Mouse (Mus musculus) thymus, postnatal 10 days (tissue): ENCODE measurements around the gene Cfap126.
"Not testable (repeated sequence)": the region's sequence is repeated elsewhere in the genome, so short reads cannot be mapped to it uniquely, and the experiment has no call there.

Experiments
- DNase-seq, 2 experiments: peaks; one replicate each; pipeline ENCODE4 v3.0.0; 2021; ENCODE audit warnings: low spot score in 2 of 2

Cfap126 gene

GRCm38 (mm10) chr1:171122932-171123331 lies 9.2 kb downstream of the Cfap126 start:
- DNase-seq, result no peak

DNA sequence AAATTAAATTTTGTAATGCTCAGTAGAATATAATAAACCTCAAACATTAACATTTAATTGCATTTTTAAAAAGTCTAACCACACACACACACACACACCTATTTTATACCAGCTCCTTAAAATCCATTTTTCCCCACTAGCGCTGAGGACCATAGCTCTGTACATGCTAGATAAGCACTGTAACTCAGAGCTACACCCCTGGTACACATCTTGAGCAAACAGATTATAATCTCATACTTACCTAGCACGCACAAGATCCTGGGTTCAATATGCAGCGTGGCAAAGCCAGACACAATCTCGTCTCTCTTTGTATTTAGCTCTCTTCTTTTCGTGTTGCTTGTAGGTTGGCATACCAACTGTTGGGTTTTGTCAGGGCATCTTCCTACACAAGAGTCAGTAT lies 10.7 kb downstream of the Cfap126 start:
- DNase-seq, result no peak

DNA sequence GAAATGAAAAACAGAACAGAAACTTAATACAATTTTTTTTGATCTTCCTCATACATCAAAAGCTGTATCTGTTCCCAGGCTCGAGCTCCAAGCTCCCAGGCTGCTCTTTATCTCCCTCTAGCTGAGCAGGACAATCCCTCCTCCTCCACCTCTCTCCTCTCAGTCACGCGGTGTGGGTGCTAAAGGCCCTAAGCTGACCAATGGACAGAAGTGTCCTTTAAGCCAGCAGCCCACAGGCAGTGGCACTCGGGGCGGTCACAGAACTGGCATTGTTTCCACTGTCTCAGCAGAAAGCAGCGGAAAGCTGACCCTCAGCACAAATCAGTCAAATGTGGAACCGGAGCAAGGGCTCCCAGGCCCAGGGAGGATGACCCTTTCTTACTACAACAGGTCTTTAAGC lies 15.5 kb downstream of the Cfap126 start:
- DNase-seq, result no peak

GRCm38 (mm10) chr1:171130971-171131370 lies 17.3 kb downstream of the Cfap126 start:
- DNase-seq, result no peak

DNA sequence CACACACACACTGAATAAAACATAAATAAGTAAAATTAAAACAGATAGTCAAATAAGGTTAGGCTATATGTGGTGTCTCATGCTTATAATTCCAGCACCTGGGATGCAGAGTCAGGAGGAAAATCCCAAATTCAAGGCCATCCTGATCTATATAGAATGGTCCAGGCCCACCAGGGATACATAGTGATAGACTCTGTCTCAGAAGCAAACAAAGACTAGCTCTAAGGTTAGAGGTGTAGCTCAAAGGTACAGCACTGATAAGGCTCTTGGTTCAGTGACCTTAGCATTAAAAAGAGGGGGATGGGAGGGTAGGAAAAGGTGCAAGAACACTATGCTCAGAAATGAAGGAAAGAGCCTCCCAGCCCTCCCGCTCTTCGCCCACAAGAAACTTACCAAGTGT lies 21.9 kb downstream of the Cfap126 start:
- DNase-seq, result no peak

DNA sequence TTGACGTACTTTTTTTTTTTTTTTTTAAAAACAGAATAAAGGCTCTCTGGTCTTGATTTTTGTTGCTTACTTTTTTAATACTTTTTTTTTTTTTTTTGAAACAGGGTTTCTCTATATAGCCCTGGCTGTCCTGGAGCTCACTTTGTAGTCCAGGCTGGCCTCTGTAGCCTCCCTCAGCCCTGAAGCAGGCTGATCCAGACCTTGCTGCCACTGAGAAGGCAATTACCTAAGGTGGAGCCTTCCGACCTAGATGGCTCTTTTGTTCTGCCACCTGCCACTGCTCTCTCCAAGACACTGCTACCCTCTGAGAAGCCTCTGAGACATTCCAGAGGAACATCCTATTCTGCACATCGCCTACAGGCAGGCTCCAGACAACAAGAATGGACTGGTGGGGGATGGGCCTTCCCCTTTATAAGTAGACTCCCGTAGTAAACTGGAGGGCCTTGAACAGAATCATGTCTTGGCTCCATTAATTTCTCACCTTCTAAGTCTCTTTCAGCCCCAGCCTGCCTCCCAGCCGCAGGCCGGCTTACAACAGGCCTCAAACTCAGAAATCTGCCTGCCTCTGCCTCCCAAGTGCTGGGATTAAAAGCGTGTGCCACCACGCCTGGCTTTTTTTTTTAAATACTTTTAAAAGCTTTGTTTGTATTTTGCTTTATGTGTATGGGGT lies 23.9 kb downstream of the Cfap126 start:
- DNase-seq, result not testable (repeated sequence)

GRCm38 (mm10) chr1:171142981-171143380 lies 29.3 kb downstream of the Cfap126 start:
- not testable (repeated sequence) for DNase-seq

GRCm38 (mm10) chr1:171149974-171150760 lies 36.4 kb downstream of the Cfap126 start, which contains the start of the genes Sdhc and Mpz:
Gene Sdhc, minus strand, starts transcription at chr1:171150603.
Gene Mpz, plus strand, starts transcription at chr1:171150711.
- peak; percentile 89 to 95 for DNase-seq

DNA sequence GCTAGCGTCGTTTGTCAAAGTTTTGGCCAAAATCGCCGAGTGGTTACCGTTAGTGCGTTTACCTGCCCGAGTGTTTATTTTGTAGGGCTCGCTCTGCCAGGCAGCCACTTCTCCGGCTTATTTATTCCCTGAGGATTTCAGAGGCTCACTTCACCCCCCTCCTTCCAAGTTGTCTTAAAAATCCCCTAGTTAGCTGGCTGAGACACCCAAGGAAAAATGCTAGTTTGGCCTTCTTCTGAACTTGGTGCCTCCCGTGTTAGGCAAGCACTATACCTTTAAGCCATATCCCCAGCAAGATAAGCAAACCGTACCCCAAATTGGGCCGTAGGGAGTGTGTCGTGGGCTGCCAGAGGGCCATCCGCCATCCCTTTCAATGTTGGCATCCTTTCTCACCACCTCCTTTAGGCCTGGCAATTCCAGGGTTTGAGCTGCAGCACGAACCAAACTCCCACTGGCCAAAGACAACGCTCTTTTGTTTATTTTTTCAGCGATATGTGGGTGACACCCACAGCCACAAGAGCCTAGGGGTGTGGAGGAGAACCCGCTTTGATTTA lies 37.2 kb downstream of the Cfap126 start:
- DNase-seq, result no peak

GRCm38 (mm10) chr1:171151966-171152365 lies 38.2 kb downstream of the Cfap126 start:
- DNase-seq, result no peak

DNA sequence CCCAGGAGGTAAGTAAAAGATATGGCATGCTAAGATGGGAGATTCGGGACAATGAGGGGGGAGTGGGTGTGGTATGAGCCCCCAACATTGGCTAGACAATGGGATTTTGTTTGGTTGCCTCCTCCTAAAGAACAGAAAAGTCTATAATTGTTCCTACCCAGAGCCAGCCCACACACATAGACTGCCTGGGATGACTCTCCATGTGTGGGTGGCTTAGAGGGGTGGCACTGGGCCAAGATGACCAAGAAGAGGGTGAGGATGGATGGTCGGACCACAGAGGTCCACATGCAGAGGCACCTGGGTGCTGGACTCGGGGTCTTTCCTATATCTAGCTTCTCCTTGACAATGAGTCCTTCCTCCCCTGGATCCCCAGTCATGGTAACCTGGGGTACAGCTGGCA lies 42.9 kb downstream of the Cfap126 start:
- DNase-seq, result no peak

DNA sequence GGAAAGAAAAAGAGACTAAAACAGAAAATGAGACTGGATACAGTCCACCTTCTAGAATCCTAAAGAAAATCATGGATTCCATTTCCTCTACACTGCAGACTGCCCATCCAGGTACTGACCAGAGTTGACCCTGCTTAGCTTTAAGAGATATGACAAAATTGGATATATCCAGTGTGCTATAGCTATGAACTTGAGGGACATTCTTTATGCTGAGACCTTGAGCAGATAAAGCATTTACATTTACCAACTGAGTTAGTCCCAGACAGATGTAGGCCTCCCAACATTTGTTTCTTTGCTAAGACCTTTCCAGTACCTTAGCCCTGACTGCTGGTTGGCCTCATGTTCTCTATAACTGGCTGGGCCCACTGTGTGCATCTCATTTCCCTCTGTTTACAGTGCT lies 44.2 kb downstream of the Cfap126 start:
- DNase-seq, result no peak

DNA sequence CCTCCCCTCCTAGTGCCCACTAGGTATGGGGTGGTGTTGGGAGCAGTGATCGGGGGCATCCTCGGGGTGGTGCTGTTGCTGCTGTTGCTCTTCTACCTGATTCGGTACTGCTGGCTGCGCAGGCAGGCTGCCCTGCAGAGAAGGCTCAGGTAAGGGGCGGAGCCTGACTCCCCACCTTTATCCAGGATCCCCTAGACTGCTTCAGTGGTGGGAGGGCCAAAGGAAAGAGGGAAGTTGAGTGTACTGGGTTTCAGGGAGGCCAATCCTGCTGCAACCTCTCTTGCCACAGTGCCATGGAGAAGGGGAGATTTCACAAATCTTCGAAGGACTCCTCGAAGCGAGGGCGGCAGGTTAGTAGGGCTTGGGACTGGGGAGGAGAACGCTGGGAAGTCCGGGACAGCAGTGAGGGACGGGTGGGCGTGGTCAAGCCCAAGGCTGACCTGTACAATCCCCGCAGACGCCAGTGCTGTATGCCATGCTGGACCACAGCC lies 45.8 kb downstream of the Cfap126 start:
- DNase-seq, result no peak

- no peak for DNase-seq
Measured at GRCm38 (mm10) chr1:171162526-171162925, 48.8 kb downstream of the Cfap126 start.

- no peak for DNase-seq
Measured at GRCm38 (mm10) chr1:171164258-171164657, 50.5 kb downstream of the Cfap126 start.

DNA sequence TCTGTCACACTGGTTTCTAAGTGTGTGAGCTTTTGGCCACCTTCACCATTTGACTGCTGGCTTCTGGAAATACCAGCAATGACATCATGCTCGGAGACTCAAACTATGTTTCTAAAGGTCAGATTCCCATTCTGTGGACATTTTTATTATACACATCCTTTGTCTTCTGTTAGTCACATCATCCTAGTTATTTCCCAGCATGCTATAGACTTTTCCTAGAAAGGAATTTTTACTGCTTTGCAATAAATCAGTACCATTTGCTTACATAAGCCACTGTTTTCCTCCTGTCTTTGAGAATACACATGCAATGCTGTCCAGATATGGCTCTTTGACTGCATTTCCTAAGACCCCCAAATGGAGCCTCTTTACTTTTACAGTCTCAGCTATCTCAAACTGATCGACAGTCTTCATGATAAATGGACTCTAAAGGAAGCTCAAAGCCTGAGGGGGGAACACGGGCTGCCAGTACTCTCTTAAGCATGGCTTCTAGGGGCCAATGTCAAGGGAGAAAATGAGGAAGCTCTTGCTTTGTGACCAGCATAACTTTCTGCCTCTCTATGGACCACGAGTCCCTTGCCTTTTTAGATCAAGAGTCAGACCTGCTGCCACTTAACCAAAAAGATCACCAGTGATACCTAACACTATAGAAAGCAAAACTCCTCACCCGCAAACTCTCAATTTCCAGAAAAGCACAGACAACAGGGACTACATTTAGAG lies 52.1 kb downstream of the Cfap126 start:
- DNase-seq, result no peak

DNA sequence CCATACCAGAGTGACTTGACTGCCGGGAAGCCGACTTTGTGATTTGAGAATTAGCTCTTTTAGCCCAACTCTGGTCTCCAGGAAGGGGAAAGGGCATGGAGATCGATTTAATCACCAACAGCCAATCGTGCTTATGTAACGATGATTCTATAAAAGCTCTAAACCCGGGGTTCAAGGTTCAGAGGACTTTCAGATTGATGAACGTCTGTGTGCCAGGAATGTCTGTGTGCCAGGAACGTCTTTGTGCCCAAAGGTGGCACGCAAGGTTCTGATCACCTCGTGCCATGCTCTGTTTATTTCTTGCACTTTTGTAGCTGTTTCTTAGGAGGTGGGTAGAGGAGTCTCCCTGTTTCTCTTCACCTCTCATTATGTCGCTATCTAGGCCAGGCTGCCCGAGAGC lies 55.2 kb downstream of the Cfap126 start:
- no peak for DNase-seq

GRCm38 (mm10) chr1:171169913-171170312 lies 56.2 kb downstream of the Cfap126 start:
- DNase-seq, result no peak

GRCm38 (mm10) chr1:171171138-171171537 lies 57.4 kb downstream of the Cfap126 start:
- no peak for DNase-seq

DNA sequence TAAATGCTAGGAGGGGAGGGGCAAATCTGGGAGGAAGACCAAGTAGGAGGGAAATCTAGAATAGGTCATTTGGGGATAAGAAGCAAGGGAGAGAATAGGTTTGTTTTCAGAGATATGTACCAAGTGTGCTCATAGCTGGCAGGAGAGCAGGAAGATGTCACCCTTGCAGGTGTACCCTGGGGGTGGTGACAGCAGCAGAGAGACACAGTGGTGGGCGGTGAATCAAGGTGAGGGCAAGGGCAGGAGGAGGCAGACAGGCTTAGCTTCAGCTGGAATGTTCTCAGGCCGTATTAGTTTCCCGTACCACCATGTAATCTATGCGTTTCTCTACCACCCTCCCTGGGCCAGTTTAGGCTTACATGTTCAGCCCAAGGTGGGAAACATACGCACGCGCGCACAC lies 59.1 kb downstream of the Cfap126 start:
- DNase-seq, result no peak
